ENCODE assay signal across 16 mouse cellular contexts in the genomic region with DNA sequence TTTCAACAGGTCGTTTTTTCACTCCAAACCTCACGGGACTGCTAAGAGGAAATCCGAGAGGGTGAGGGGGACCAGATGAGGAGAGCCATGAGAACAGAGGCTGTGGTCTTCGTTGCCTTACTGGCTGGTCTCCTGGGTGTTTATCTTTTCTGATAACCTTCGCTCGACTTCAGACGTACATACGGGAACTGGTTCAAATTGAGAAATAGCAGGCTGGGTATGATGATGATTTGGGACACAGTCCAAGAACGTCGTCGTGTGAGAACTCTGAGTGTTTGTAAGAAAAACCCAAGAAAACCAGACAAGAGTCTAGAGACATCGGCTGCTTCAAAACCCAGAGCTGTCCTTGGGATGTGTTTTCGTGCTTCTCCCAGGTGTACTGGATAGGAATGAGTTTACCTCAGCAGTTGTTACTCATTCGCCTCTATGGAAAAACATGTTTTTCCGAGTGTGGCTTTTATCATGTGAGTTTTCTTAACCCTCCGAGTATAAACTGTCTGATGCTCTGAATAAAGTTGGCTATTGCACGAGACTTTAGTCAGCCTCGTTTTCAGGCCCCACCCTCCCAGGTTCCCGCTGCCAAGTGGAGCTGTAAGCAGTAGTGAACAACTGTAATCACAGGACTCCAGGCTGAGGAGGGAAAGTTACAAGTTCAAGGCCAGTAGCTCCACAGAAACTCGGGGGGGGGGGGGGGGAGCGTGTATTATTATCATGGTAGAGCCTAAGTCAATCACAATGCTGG. TPM values are rescaled to one million over a fixed set of nuclear protein-coding genes. Genes with fewer than 3 reads are reported as not detected.
DNase-seq lines count a peak whose midpoint lies in the region; ATAC-seq and TF ChIP-seq lines count a peak whose summit lies in the region.
"Had no signal": no experiment of that assay in that cellular context is flagged by ENCODE, and none has a peak within 500 bp of the region (broad histone marks: within the 10 kb centered on the region; RNA-seq: fewer than 3 reads in every experiment).

No protein-coding gene starts in this region.

- ATAC-seq in forebrain, postnatal 0 days: 0 out of 2 replicates have a peak, but pooled peaks have one; percentile 1
- no peak for ATAC-seq in intestine, embryonic 15.5 days
- ATAC-seq in intestine, postnatal 0 days: no peak
- ATAC-seq in hindbrain, embryonic 14.5 days (ENCODE audit: low FRiP score): no peak
- ATAC-seq: hindbrain, postnatal 0 days had no signal

- H3K4me3 ChIP-seq in forebrain, postnatal 0 days (ENCODE audit: low read depth, low read length): no peak overlapping the region
- no peak overlapping the region for H3K4me3 ChIP-seq in forebrain, embryonic 10.5 days
- H3K4me3 ChIP-seq in intestine, embryonic 15.5 days (replicated peaks): no peak overlapping the region
- H3K4me3 ChIP-seq in intestine, postnatal 0 days (ENCODE audit: low read depth, low read length): no peak overlapping the region
- H3K4me3 ChIP-seq in E14TG2a.4 (replicated peaks; ENCODE audit: low read length): peak overlapping the region; percentile 7; the same call in 1 of the 2 replicates
- H3K4me3 ChIP-seq in hindbrain, embryonic 14.5 days (replicated peaks; ENCODE audit: low read length): no peak overlapping the region
- H3K4me3 ChIP-seq: layer of hippocampus, adult 2 months; limb, embryonic 15.5 days; megakaryocyte, embryonic 14.5 days had no signal

- H3K4me2 ChIP-seq in forebrain, postnatal 0 days (ENCODE audit: low read depth): no peak overlapping the region
- H3K4me2 ChIP-seq in intestine, embryonic 15.5 days (replicated peaks): no peak overlapping the region
- H3K4me2 ChIP-seq in intestine, postnatal 0 days (replicated peaks; ENCODE audit: low read depth): no peak overlapping the region
- H3K4me2 ChIP-seq in hindbrain, embryonic 14.5 days (replicated peaks): no peak overlapping the region
- H3K4me2 ChIP-seq: limb, embryonic 15.5 days had no signal

- TF ChIP-seq CTCF in forebrain, postnatal 0 days (IDR thresholded peaks at IDR 0.05; ENCODE audit: low read depth): no peak
- no peak for TF ChIP-seq CTCF in intestine, postnatal 0 days (IDR thresholded peaks at IDR 0.05; ENCODE audit: low read depth)
- no peak for TF ChIP-seq CTCF in E14TG2a.4 (conservative IDR thresholded peaks at IDR 0.05; ENCODE audit: low read length)

- WGBS in forebrain, postnatal 0 days: 68% methylated on average over 21 of the region's 21 CpGs
- WGBS in forebrain, embryonic 10.5 days: 89% methylated on average over 21 of the region's 21 CpGs
- WGBS in intestine, embryonic 15.5 days: 27% methylated on average over 20 of the region's 21 CpGs
- WGBS in intestine, postnatal 0 days: 28% methylated on average over 21 of the region's 21 CpGs
- 86% methylated on average over 21 of the region's 21 CpGs for WGBS in hindbrain, embryonic 14.5 days

- no peaks in the 10 kb centered on the region for H3K36me3 ChIP-seq in forebrain, postnatal 0 days (ENCODE audit: insufficient read depth)
- no peaks in the 10 kb centered on the region for H3K36me3 ChIP-seq in forebrain, embryonic 10.5 days (replicated peaks)
- H3K36me3 ChIP-seq in intestine, embryonic 15.5 days: no peaks in the 10 kb centered on the region
- no peaks in the 10 kb centered on the region for H3K36me3 ChIP-seq in intestine, postnatal 0 days (ENCODE audit: control insufficient read depth, insufficient read depth)
- H3K36me3 ChIP-seq in E14TG2a.4 (ENCODE audit: insufficient read depth, low read length): no peaks in the 10 kb centered on the region; the same call in 1 of the 2 replicates
- H3K36me3 ChIP-seq in hindbrain, embryonic 14.5 days (replicated peaks; ENCODE audit: control insufficient read depth, insufficient read depth): no peaks in the 10 kb centered on the region
- H3K36me3 ChIP-seq: G1E; limb, embryonic 15.5 days had no signal

- H3K27ac ChIP-seq in forebrain, postnatal 0 days (ENCODE audit: low read depth, low read length): no peak overlapping the region
- H3K27ac ChIP-seq in forebrain, embryonic 10.5 days: no peak overlapping the region
- H3K27ac ChIP-seq in intestine, embryonic 15.5 days: 0 out of 2 replicates have a peak overlapping the region, but pooled peaks have one; percentile 1
- no peak overlapping the region for H3K27ac ChIP-seq in intestine, postnatal 0 days (ENCODE audit: low read depth, low read length)
- no peak overlapping the region for H3K27ac ChIP-seq in hindbrain, embryonic 14.5 days
- H3K27ac ChIP-seq: layer of hippocampus, adult 2 months; limb, embryonic 15.5 days had no signal

- peak; percentile 53 for DNase-seq in forebrain, postnatal 0 days
- no peak for DNase-seq in forebrain, embryonic 10.5 days (ENCODE audit: extremely low spot score, low spot score)
- DNase-seq in heart, postnatal 4 days: peak; percentile 25
- no peak for DNase-seq in hindbrain, embryonic 14.5 days (ENCODE audit: low spot score)
- DNase-seq: spleen, adult 18-20 months; thymus, postnatal 36 days had no signal

- no peaks in the 10 kb centered on the region for H3K27me3 ChIP-seq in forebrain, postnatal 0 days (ENCODE audit: insufficient read depth, low read length)
- no peaks in the 10 kb centered on the region for H3K27me3 ChIP-seq in forebrain, embryonic 10.5 days (ENCODE audit: poor library complexity, severe bottlenecking)
- H3K27me3 ChIP-seq in intestine, embryonic 15.5 days (replicated peaks): no peaks in the 10 kb centered on the region
- H3K27me3 ChIP-seq in intestine, postnatal 0 days (replicated peaks; ENCODE audit: control insufficient read depth, insufficient read depth, low read length): no peaks in the 10 kb centered on the region
- H3K27me3 ChIP-seq in E14TG2a.4 (ENCODE audit: insufficient read depth, low read length): no peaks in the 10 kb centered on the region
- H3K27me3 ChIP-seq in hindbrain, embryonic 14.5 days (ENCODE audit: control insufficient read depth, insufficient read depth, low read length): no peaks in the 10 kb centered on the region
- H3K27me3 ChIP-seq: limb, embryonic 15.5 days; megakaryocyte, embryonic 14.5 days had no signal

- peaks cover 24% of the 10 kb centered on the region for H3K4me1 ChIP-seq in forebrain, postnatal 0 days (ENCODE audit: insufficient read depth)
- peaks cover 50% of the 10 kb centered on the region for H3K4me1 ChIP-seq in forebrain, embryonic 10.5 days
- H3K4me1 ChIP-seq in intestine, embryonic 15.5 days (replicated peaks): peaks cover 31% of the 10 kb centered on the region
- H3K4me1 ChIP-seq in intestine, postnatal 0 days (replicated peaks; ENCODE audit: control insufficient read depth, insufficient read depth, low read length): peaks cover 12% of the 10 kb centered on the region; the same call in 1 of the 2 replicates
- H3K4me1 ChIP-seq in E14TG2a.4 (replicated peaks; ENCODE audit: low read depth, low read length): peaks cover 94% of the 10 kb centered on the region
- peaks cover 25% of the 10 kb centered on the region for H3K4me1 ChIP-seq in hindbrain, embryonic 14.5 days (replicated peaks; ENCODE audit: control insufficient read depth, insufficient read depth, low read length)
- H3K4me1 ChIP-seq: megakaryocyte, embryonic 14.5 days had no signal

- no peak overlapping the region for H3K9ac ChIP-seq in forebrain, postnatal 0 days
- H3K9ac ChIP-seq in intestine, embryonic 15.5 days: no peak overlapping the region
- no peak overlapping the region for H3K9ac ChIP-seq in intestine, postnatal 0 days (ENCODE audit: low read depth, low read length)
- no peak overlapping the region for H3K9ac ChIP-seq in hindbrain, embryonic 14.5 days
- H3K9ac ChIP-seq: limb, embryonic 15.5 days had no signal

- no peaks in the 10 kb centered on the region for H3K9me3 ChIP-seq in forebrain, postnatal 0 days (ENCODE audit: low read length)
- no peaks in the 10 kb centered on the region for H3K9me3 ChIP-seq in forebrain, embryonic 10.5 days
- no peaks in the 10 kb centered on the region for H3K9me3 ChIP-seq in intestine, embryonic 15.5 days
- no peaks in the 10 kb centered on the region for H3K9me3 ChIP-seq in intestine, postnatal 0 days (ENCODE audit: control insufficient read depth)
- no peaks in the 10 kb centered on the region for H3K9me3 ChIP-seq in E14TG2a.4 (ENCODE audit: low read length)
- no peaks in the 10 kb centered on the region for H3K9me3 ChIP-seq in hindbrain, embryonic 14.5 days (ENCODE audit: control insufficient read depth, low read length)
- H3K9me3 ChIP-seq: limb, embryonic 15.5 days had no signal

RNA-seq across cellular contexts. Expression of a gene that starts 46.6 kb away (rescaled TPM):
- 45.3 and 47.0 TPM in 2 replicates for total RNA-seq in forebrain, postnatal 0 days (2014; rRNA removed)
- 15.2 and 15.8 TPM in 2 replicates for polyA plus RNA-seq in forebrain, postnatal 0 days (2015; fragmentation: Nextera tagmentation; extraction: Ambion mirVana)
- polyA plus RNA-seq in forebrain, embryonic 10.5 days (2016; fragmentation: Nextera tagmentation; extraction: Ambion mirVana): 4.5 and 4.6 TPM in 2 replicates
- polyA plus RNA-seq in intestine, embryonic 15.5 days (2015; fragmentation: Nextera tagmentation; extraction: Ambion mirVana): 9.0 and 9.1 TPM in 2 replicates
- polyA plus RNA-seq in intestine, postnatal 0 days (2015; fragmentation: Nextera tagmentation; extraction: Ambion mirVana): 6.6 and 6.8 TPM in 2 replicates
- 10 to 100 TPM; 10.2 to 10.7 TPM for total RNA-seq in heart, postnatal 4 days (2021)
- 19.5 and 23.0 TPM in 2 replicates for polyA plus RNA-seq in hindbrain, embryonic 14.5 days (2014; fragmentation: Nextera tagmentation; extraction: Ambion mirVana)
- total RNA-seq: G1E; granulocyte monocyte progenitor cell, adult 5-6 weeks; neutrophil, adult 5-6 weeks had no signal
- polyA plus RNA-seq: G1E had no signal

Comparison
In these comparisons a context has a peak if more than half of its experiments do, and no peak if none do; other contexts are left out.
1. DNase-seq: peak in forebrain, postnatal 0 days (single experiment) and heart, postnatal 4 days (single experiment); none in forebrain, embryonic 10.5 days (single experiment) and hindbrain, embryonic 14.5 days (single experiment).